Mouse (Mus musculus) gastrocnemius, postnatal 10 days (tissue): ENCODE measurements around the gene Ccrl2. TPM values are rescaled to one million over a fixed set of nuclear protein-coding genes. Genes with fewer than 3 reads are reported as not detected.

Source experiments
- DNase-seq: peaks from one replicate; pipeline ENCODE4 v3.0.0; 2021; ENCODE audit warnings: mixed read lengths
- long read RNA-seq, 2 experiments: library from polyadenylated mRNA; stranded (forward); transcript quantifications; one replicate each; pipeline ENCODE4 v2.0.0; 2021
- total RNA-seq, 2 experiments: library from RNA; stranded (reverse); gene quantifications; 2 replicates each; pipeline ENCODE4 v1.2.3; 2021

Ccrl2 gene
- 1 to 10 TPM; 4.7 to 4.8 TPM for total RNA-seq
- long read RNA-seq, experiment 1, partial matches to known transcripts: 0 of 5 reads
- long read RNA-seq, experiment 1, other reads (novel, unspliced or antisense): 0 of 5 reads
- long read RNA-seq, experiment 2, transcript Ccrl2-201 (2 exons, 2,459 nt): major isoform, 5 of 7 reads
- long read RNA-seq, experiment 2, partial matches to known transcripts: 0 of 7 reads
- long read RNA-seq, experiment 2, other reads (novel, unspliced or antisense): 1 of 7 reads

GRCm38 (mm10) chr9:111056798-111057543 lies at the start of gene Ccrl2:
Gene Ccrl2 (minus strand): TSS chr9:111057519.
- DNase-seq: peak; percentile 28

- DNase-seq: no peak
Observed at GRCm38 (mm10) chr9:111103893-111104292, 46.6 kb upstream of the Ccrl2 start.

GRCm38 (mm10) chr9:111103293-111103692 lies 46.0 kb upstream of the Ccrl2 start:
- no peak for DNase-seq

GRCm38 (mm10) chr9:111100406-111100805 lies 43.1 kb upstream of the Ccrl2 start:
- no peak for DNase-seq

GRCm38 (mm10) chr9:111097543-111097942 lies 40.2 kb upstream of the Ccrl2 start:
- no peak for DNase-seq

GRCm38 (mm10) chr9:111096419-111097326 lies 39.4 kb upstream of the Ccrl2 start:
- DNase-seq: no peak

GRCm38 (mm10) chr9:111095710-111096109 lies 38.4 kb upstream of the Ccrl2 start:
- no peak for DNase-seq

- no peak for DNase-seq
Observed at GRCm38 (mm10) chr9:111094626-111095025, 37.3 kb upstream of the Ccrl2 start.

- peak; percentile 55 for DNase-seq
Observed at GRCm38 (mm10) chr9:111093094-111093493, 35.8 kb upstream of the Ccrl2 start.

- peak; percentile 25 for DNase-seq
Observed at GRCm38 (mm10) chr9:111092657-111093056, 35.3 kb upstream of the Ccrl2 start.

- no peak for DNase-seq
Observed at GRCm38 (mm10) chr9:111088886-111089285, 31.6 kb upstream of the Ccrl2 start.

GRCm38 (mm10) chr9:111087960-111088359 lies 30.6 kb upstream of the Ccrl2 start:
- no peak for DNase-seq

GRCm38 (mm10) chr9:111086995-111087606 lies 29.8 kb upstream of the Ccrl2 start:
- DNase-seq: no peak

GRCm38 (mm10) chr9:111086137-111086536 lies 28.8 kb upstream of the Ccrl2 start:
- DNase-seq: no peak

- DNase-seq: no peak
Observed at GRCm38 (mm10) chr9:111085329-111085728, 28.0 kb upstream of the Ccrl2 start.

- DNase-seq: no peak
Observed at GRCm38 (mm10) chr9:111081765-111082164, 24.4 kb upstream of the Ccrl2 start.

GRCm38 (mm10) chr9:111080801-111081200 lies 23.5 kb upstream of the Ccrl2 start:
- DNase-seq: no peak

- DNase-seq: no peak
Observed at GRCm38 (mm10) chr9:111077745-111078144, 20.4 kb upstream of the Ccrl2 start.

GRCm38 (mm10) chr9:111072971-111073370 lies 15.7 kb upstream of the Ccrl2 start:
- no peak for DNase-seq

GRCm38 (mm10) chr9:111072175-111072574 lies 14.9 kb upstream of the Ccrl2 start:
- DNase-seq: no peak

GRCm38 (mm10) chr9:111070546-111070961 lies 13.2 kb upstream of the Ccrl2 start:
- peak; percentile 67 for DNase-seq

GRCm38 (mm10) chr9:111067052-111067451 lies 9.7 kb upstream of the Ccrl2 start:
- no peak for DNase-seq
